In the genomic region with DNA sequence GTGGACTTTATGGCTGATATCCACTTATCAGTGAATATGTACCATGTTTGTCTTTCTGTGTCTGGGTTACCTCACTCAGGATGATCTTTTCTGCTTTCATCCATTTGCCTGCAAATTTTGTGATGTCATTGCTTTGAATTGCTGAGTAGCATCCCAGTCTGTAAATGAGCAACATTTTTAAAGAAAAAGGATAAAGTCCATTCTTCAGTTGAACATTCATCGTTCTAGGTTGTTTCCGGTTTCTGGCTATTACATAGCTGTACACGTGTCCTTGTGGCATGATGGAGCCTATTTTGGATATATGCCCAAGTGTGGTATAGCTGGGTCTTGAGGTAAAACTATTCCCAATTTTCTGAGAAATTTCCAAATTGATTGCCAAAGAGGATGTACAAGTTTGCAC, we compare ENCODE assay signal across 32 mouse cellular contexts.
"Had no signal": no experiment of that assay in that cellular context is flagged by ENCODE, and none has a peak within 500 bp of the region (broad histone marks: within the 10 kb centered on the region; RNA-seq: fewer than 3 reads in every experiment).

No protein-coding gene starts in this region.

- H3K4me3 ChIP-seq: limb, embryonic 10.5 days; limb, embryonic 12.5 days; limb, embryonic 13.5 days; limb, embryonic 15.5 days; liver, embryonic 12.5 days; liver, embryonic 13.5 days; liver, embryonic 15.5 days; lung, embryonic 15.5 days; megakaryocyte, embryonic 14.5 days; midbrain, embryonic 10.5 days; midbrain, embryonic 12.5 days; midbrain, embryonic 13.5 days; midbrain, embryonic 15.5 days; myocyte; neural tube, embryonic 12.5 days had no signal

- H3K36me3 ChIP-seq: limb, embryonic 10.5 days; limb, embryonic 12.5 days; limb, embryonic 13.5 days; limb, embryonic 15.5 days; liver, embryonic 12.5 days; liver, embryonic 13.5 days; liver, embryonic 15.5 days; lung, embryonic 15.5 days; midbrain, embryonic 10.5 days; midbrain, embryonic 12.5 days; midbrain, embryonic 13.5 days; midbrain, embryonic 15.5 days; neural tube, embryonic 12.5 days had no signal

- H3K4me2 ChIP-seq: limb, embryonic 12.5 days; limb, embryonic 13.5 days; limb, embryonic 15.5 days; liver, embryonic 11.5 days; liver, embryonic 12.5 days; liver, embryonic 13.5 days; liver, embryonic 15.5 days; lung, embryonic 14.5 days; lung, embryonic 15.5 days; midbrain, embryonic 11.5 days; midbrain, embryonic 12.5 days; midbrain, embryonic 13.5 days; midbrain, embryonic 15.5 days; neural tube, embryonic 12.5 days had no signal

- ATAC-seq: liver, embryonic 12.5 days; liver, postnatal 0 days; lung, postnatal 0 days; midbrain, embryonic 13.5 days; midbrain, embryonic 15.5 days; midbrain, embryonic 16.5 days had no signal

- H3K27ac ChIP-seq: limb, embryonic 10.5 days; limb, embryonic 12.5 days; limb, embryonic 13.5 days; limb, embryonic 15.5 days; liver, embryonic 12.5 days; liver, embryonic 13.5 days; liver, embryonic 14.5 days; liver, embryonic 15.5 days; lung, embryonic 15.5 days; macrophage; midbrain, embryonic 10.5 days; midbrain, embryonic 12.5 days; midbrain, embryonic 13.5 days; midbrain, embryonic 15.5 days; neural tube, embryonic 12.5 days had no signal

- H3K9ac ChIP-seq: limb, embryonic 12.5 days; limb, embryonic 13.5 days; limb, embryonic 15.5 days; liver, embryonic 12.5 days; liver, embryonic 13.5 days; liver, embryonic 14.5 days; liver, embryonic 15.5 days; liver, postnatal 0 days; lung, embryonic 14.5 days; lung, embryonic 15.5 days; midbrain, embryonic 12.5 days; midbrain, embryonic 13.5 days; midbrain, embryonic 15.5 days; neural tube, embryonic 12.5 days had no signal

- H3K27me3 ChIP-seq: limb, embryonic 12.5 days; limb, embryonic 13.5 days; limb, embryonic 15.5 days; liver, embryonic 12.5 days; liver, embryonic 13.5 days; liver, embryonic 15.5 days; lung, embryonic 15.5 days; megakaryocyte, embryonic 14.5 days; midbrain, embryonic 12.5 days; midbrain, embryonic 13.5 days; midbrain, embryonic 15.5 days; neural tube, embryonic 12.5 days had no signal

- H3K4me1 ChIP-seq: limb, embryonic 10.5 days; limb, embryonic 15.5 days; liver, embryonic 12.5 days; liver, embryonic 13.5 days; liver, embryonic 15.5 days; midbrain, embryonic 10.5 days; midbrain, embryonic 12.5 days; midbrain, embryonic 13.5 days; midbrain, embryonic 15.5 days; neural tube, embryonic 12.5 days had no signal

- H3K9me3 ChIP-seq: limb, embryonic 10.5 days; limb, embryonic 12.5 days; limb, embryonic 13.5 days; limb, embryonic 15.5 days; liver, embryonic 12.5 days; liver, embryonic 13.5 days; liver, embryonic 15.5 days; lung, embryonic 15.5 days; megakaryocyte, embryonic 14.5 days; midbrain, embryonic 10.5 days; midbrain, embryonic 12.5 days; midbrain, embryonic 13.5 days; midbrain, embryonic 15.5 days; neural tube, embryonic 12.5 days had no signal

- DNase-seq: left cerebral cortex, postnatal 4 days; liver; liver, embryonic 13.5 days; liver, postnatal 0 days; lung, adult 18-20 months; lung, adult 2 months; lung, embryonic 14.5 days; lung, postnatal 10 days; lung, postnatal 14 days; lung, postnatal 36 days; lung, postnatal 4 days; midbrain, embryonic 14.5 days had no signal
